Mouse (Mus musculus): ENCODE data around the gene Gm10320.

Gene Gm10320

GRCm38 (mm10) chr13:98503601-98504000 is 11.8 kb upstream of the Gm10320 start:
- in situ Hi-C loops (cut with MboI; ENCODE audit: low sequenced_read_pairs): no loop called here

- in situ Hi-C loops (cut with MboI; ENCODE audit: low sequenced_read_pairs): no loop called here
These were observed 11.1 kb upstream of the Gm10320 start for GRCm38 (mm10) chr13:98502813-98503341.

GRCm38 (mm10) chr13:98502236-98502812 is 10.5 kb upstream of the Gm10320 start:
- in situ Hi-C loops (cut with MboI; ENCODE audit: low sequenced_read_pairs): no loop called here

GRCm38 (mm10) chr13:98501321-98501720 is 9.5 kb upstream of the Gm10320 start:
- in situ Hi-C loops (cut with MboI; ENCODE audit: low sequenced_read_pairs): no loop called here

GRCm38 (mm10) chr13:98500471-98501125 is 8.8 kb upstream of the Gm10320 start:
- in situ Hi-C loops (cut with MboI; ENCODE audit: low sequenced_read_pairs): no loop called here

GRCm38 (mm10) chr13:98498561-98498960 is 6.8 kb upstream of the Gm10320 start:
- in situ Hi-C loops (cut with MboI; ENCODE audit: low sequenced_read_pairs): no loop called here

- in situ Hi-C loops (cut with MboI; ENCODE audit: low sequenced_read_pairs): no loop called here
These were observed 6.3 kb upstream of the Gm10320 start for GRCm38 (mm10) chr13:98498080-98498479.

- in situ Hi-C loops (cut with MboI; ENCODE audit: low sequenced_read_pairs): no loop called here
These were observed 5.4 kb upstream of the Gm10320 start for GRCm38 (mm10) chr13:98496917-98497870.

- in situ Hi-C loops (cut with MboI; ENCODE audit: low sequenced_read_pairs): no loop called here
These were observed 2.8 kb upstream of the Gm10320 start for GRCm38 (mm10) chr13:98494492-98495064.

- in situ Hi-C loops (cut with MboI; ENCODE audit: low sequenced_read_pairs): no loop called here
These were observed 911 bp upstream of the Gm10320 start for GRCm38 (mm10) chr13:98492569-98493255.

GRCm38 (mm10) chr13:98486726-98487125 is 5.1 kb downstream of the Gm10320 start:
- in situ Hi-C loops (cut with MboI; ENCODE audit: low sequenced_read_pairs): no loop called here

GRCm38 (mm10) chr13:98486161-98486560 is 5.6 kb downstream of the Gm10320 start:
- in situ Hi-C loops (cut with MboI; ENCODE audit: low sequenced_read_pairs): no loop called here

- in situ Hi-C loops (cut with MboI; ENCODE audit: low sequenced_read_pairs): no loop called here
These were observed 6.4 kb downstream of the Gm10320 start for GRCm38 (mm10) chr13:98485440-98485839.

GRCm38 (mm10) chr13:98477991-98478390 is 13.8 kb downstream of the Gm10320 start:
- in situ Hi-C loops (cut with MboI; ENCODE audit: low sequenced_read_pairs): no loop called here

GRCm38 (mm10) chr13:98476839-98477495 is 14.8 kb downstream of the Gm10320 start:
- in situ Hi-C loops (cut with MboI; ENCODE audit: low sequenced_read_pairs): no loop called here

- in situ Hi-C loops (cut with MboI; ENCODE audit: low sequenced_read_pairs): no loop called here
These were observed 15.5 kb downstream of the Gm10320 start for GRCm38 (mm10) chr13:98476175-98476838.

GRCm38 (mm10) chr13:98475681-98476080 is 16.1 kb downstream of the Gm10320 start:
- in situ Hi-C loops (cut with MboI; ENCODE audit: low sequenced_read_pairs): no loop called here

GRCm38 (mm10) chr13:98473034-98473433 is 18.8 kb downstream of the Gm10320 start:
- in situ Hi-C loops (cut with MboI; ENCODE audit: low sequenced_read_pairs): no loop called here

- in situ Hi-C loops (cut with MboI; ENCODE audit: low sequenced_read_pairs): no loop called here
These were observed 20.0 kb downstream of the Gm10320 start for GRCm38 (mm10) chr13:98471756-98472155.

Measured in CH12F3 (cell line).